Mouse (Mus musculus) limb, embryonic 10.5 days (tissue): Measurements from ENCODE around the gene Eef2. TPM values are rescaled to one million over a fixed set of nuclear protein-coding genes. Genes with fewer than 3 reads are reported as not detected.

Source experiments
- DNase-seq: peaks from one replicate; pipeline ENCODE4 v3.0.0-alpha.2; 2017; ENCODE audit warnings: low spot score
- H3K27ac ChIP-seq: fragments of 300-500 bp; sonication (generic); 2 replicates; pipeline ENCODE4 v1.5.1; 2016; ENCODE audit warnings: mild to moderate bottlenecking
- H3K27me3 ChIP-seq: fragments of 300-500 bp; sonication (generic); 2 replicates; pipeline ENCODE4 v1.6.1; 2016; ENCODE audit warnings: low read depth, mild to moderate bottlenecking; ENCODE audit not compliant: poor library complexity, severe bottlenecking
- H3K36me3 ChIP-seq: fragments of 300-500 bp; sonication (generic); 2 replicates; pipeline ENCODE4 v1.6.1; 2016; ENCODE audit warnings: mild to moderate bottlenecking, moderate library complexity
- H3K4me1 ChIP-seq: fragments of 300-500 bp; sonication (generic); 2 replicates; pipeline ENCODE4 v1.6.1; 2016
- H3K4me3 ChIP-seq: fragments of 300-500 bp; sonication (generic); 2 replicates; pipeline ENCODE4 v1.5.1; 2016; ENCODE audit warnings: mild to moderate bottlenecking, moderate library complexity
- H3K9me3 ChIP-seq: fragments of 300-500 bp; sonication (generic); replicated peaks from 2 replicates; pipeline ENCODE4 v1.6.1; 2016; ENCODE audit warnings: mild to moderate bottlenecking
- WGBS: fragments of 180-500 bp; shearing (Covaris S2); methylation state at CpG from one replicate; pipeline ENCODE4 v1.1.7; 2016; 5-methylcytosine and 5-hydroxymethylcytosine counted together
- polyA plus RNA-seq: library from polyadenylated mRNA; unstranded; fragments of >200 nt; fragmentation: Nextera tagmentation; extraction: Ambion mirVana; gene quantifications from 2 replicates; pipeline ENCODE4 v1.2.1, GENCODE M21; 2016

The Eef2 gene
- 575 and 611 TPM in 2 replicates for polyA plus RNA-seq

GRCm38 (mm10) chr10:81176466-81177271, at the start of gene Eef2:
Gene Eef2 (plus strand): TSS chr10:81176631.
- peaks cover 51% of the 10 kb centered on the region for H3K36me3 ChIP-seq
- DNase-seq, result peak; percentile 99
- H3K27ac ChIP-seq, result peak within 1 kb of the TSS; percentile 97
- H3K9me3 ChIP-seq, result no peaks in the 10 kb centered on the region
- H3K4me3 ChIP-seq, result peak within 1 kb of the TSS; percentile 96
- WGBS, result under 1% methylated on average over 77 of the region's 77 CpGs
- no peaks in the 10 kb centered on the region for H3K27me3 ChIP-seq
- peaks cover 58% of the 10 kb centered on the region for H3K4me1 ChIP-seq

GRCm38 (mm10) chr10:81134181-81134587, 42.2 kb upstream of the Eef2 start:
- Histone ChIP-seq H3K4me1 (peaks cover 50% of the 10 kb centered on the region), H3K27ac (no peak overlapping the region; the same call in 1 of the 2 replicates), H3K4me3 (peak overlapping the region; percentile 91), H3K36me3 (no peaks in the 10 kb centered on the region), H3K27me3 (peaks cover 55% of the 10 kb centered on the region), H3K9me3 (no peaks in the 10 kb centered on the region)
- under 1% methylated on average over 16 of the region's 16 CpGs for WGBS
- DNase-seq, result no peak

GRCm38 (mm10) chr10:81134966-81135681, 41.3 kb upstream of the Eef2 start, which contains the start of gene Zbtb7a:
Gene Zbtb7a (plus strand): TSS chr10:81135220.
- H3K27me3 ChIP-seq, result peaks cover 45% of the 10 kb centered on the region
- H3K4me3 ChIP-seq, result peak within 1 kb of the TSS; percentile 91
- H3K4me1 ChIP-seq, result peaks cover 52% of the 10 kb centered on the region
- 0 out of 2 replicates have a peak, but pooled peaks cover 5% of the 10 kb centered on the region for H3K36me3 ChIP-seq
- peak within 1 kb of the TSS; percentile 98 for H3K27ac ChIP-seq
- no peaks in the 10 kb centered on the region for H3K9me3 ChIP-seq
- peak; percentile 73 for DNase-seq
- WGBS, result 1% methylated on average over 41 of the region's 41 CpGs

- 1% methylated on average over 75 of the region's 86 CpGs for WGBS
These were observed 40.4 kb upstream of the Eef2 start for GRCm38 (mm10) chr10:81135831-81136705.

GRCm38 (mm10) chr10:81136706-81137231, 39.7 kb upstream of the Eef2 start:
- Histone ChIP-seq H3K9me3 (no peaks in the 10 kb centered on the region), H3K4me1 (peaks cover 68% of the 10 kb centered on the region), H3K27me3 (peaks cover 34% of the 10 kb centered on the region), H3K27ac (peak overlapping the region; percentile 98), H3K4me3 (peak overlapping the region; percentile 91), H3K36me3 (peaks cover 13% of the 10 kb centered on the region)
- WGBS, result under 1% methylated on average over 48 of the region's 50 CpGs
- DNase-seq, result peak; percentile 88

More at GRCm38 (mm10) chr10:81135831-81136705, 40.4 kb upstream of the Eef2 start:
- Histone ChIP-seq H3K4me1 (peaks cover 61% of the 10 kb centered on the region), H3K9me3 (no peaks in the 10 kb centered on the region), H3K27me3 (peaks cover 36% of the 10 kb centered on the region), H3K36me3 (peaks cover 8% of the 10 kb centered on the region; the same call in 1 of the 2 replicates), H3K27ac (peak overlapping the region; percentile 98), H3K4me3 (peak overlapping the region; percentile 91)
- peak; percentile 81 for DNase-seq

- Histone ChIP-seq H3K4me3 (peak overlapping the region; percentile 91), H3K4me1 (peaks cover 75% of the 10 kb centered on the region), H3K27me3 (peaks cover 34% of the 10 kb centered on the region), H3K27ac (peak overlapping the region; percentile 98), H3K9me3 (no peaks in the 10 kb centered on the region), H3K36me3 (peaks cover 20% of the 10 kb centered on the region)
- peak; percentile 100 for DNase-seq
- under 1% methylated on average over 88 of the region's 89 CpGs for WGBS
These were observed 38.9 kb upstream of the Eef2 start for GRCm38 (mm10) chr10:81137252-81138130.

- 1% methylated on average over 23 of the region's 24 CpGs for WGBS
These were observed 38.2 kb upstream of the Eef2 start for GRCm38 (mm10) chr10:81138131-81138782.

GRCm38 (mm10) chr10:81138821-81139528, 37.5 kb upstream of the Eef2 start:
- Histone ChIP-seq H3K9me3 (no peaks in the 10 kb centered on the region), H3K27me3 (peaks cover 21% of the 10 kb centered on the region), H3K36me3 (peaks cover 35% of the 10 kb centered on the region), H3K27ac (peak overlapping the region; percentile 98), H3K4me3 (peak overlapping the region; percentile 91), H3K4me1 (peaks cover 83% of the 10 kb centered on the region)
- WGBS, result 60% methylated on average over 11 of the region's 11 CpGs
- no peak for DNase-seq

More at GRCm38 (mm10) chr10:81138131-81138782, 38.2 kb upstream of the Eef2 start:
- no peaks in the 10 kb centered on the region for H3K9me3 ChIP-seq
- H3K27me3 ChIP-seq, result peaks cover 28% of the 10 kb centered on the region
- peaks cover 83% of the 10 kb centered on the region for H3K4me1 ChIP-seq
- peak overlapping the region; percentile 91 for H3K4me3 ChIP-seq
- peak; percentile 57 for DNase-seq
- H3K36me3 ChIP-seq, result peaks cover 28% of the 10 kb centered on the region
- H3K27ac ChIP-seq, result peak overlapping the region; percentile 98

- H3K9me3 ChIP-seq, result no peaks in the 10 kb centered on the region
- DNase-seq, result no peak
- peaks cover 16% of the 10 kb centered on the region for H3K27me3 ChIP-seq
- WGBS, result 79% methylated on average over 4 of the region's 4 CpGs
- peaks cover 40% of the 10 kb centered on the region for H3K36me3 ChIP-seq
- H3K27ac ChIP-seq, result peak overlapping the region; percentile 38; the same call in 1 of the 2 replicates
- peak overlapping the region; percentile 91 for H3K4me3 ChIP-seq
- peaks cover 80% of the 10 kb centered on the region for H3K4me1 ChIP-seq
These were observed 36.9 kb upstream of the Eef2 start for GRCm38 (mm10) chr10:81139529-81139846.

GRCm38 (mm10) chr10:81140005-81140404, 36.4 kb upstream of the Eef2 start:
- Histone ChIP-seq H3K4me1 (peaks cover 77% of the 10 kb centered on the region), H3K27ac (peak overlapping the region; percentile 38), H3K9me3 (no peaks in the 10 kb centered on the region), H3K36me3 (peaks cover 46% of the 10 kb centered on the region), H3K4me3 (peak overlapping the region; percentile 91), H3K27me3 (peaks cover 11% of the 10 kb centered on the region)
- no peak for DNase-seq
- WGBS, result 65% methylated on average over 8 of the region's 8 CpGs
